In the genomic region with DNA sequence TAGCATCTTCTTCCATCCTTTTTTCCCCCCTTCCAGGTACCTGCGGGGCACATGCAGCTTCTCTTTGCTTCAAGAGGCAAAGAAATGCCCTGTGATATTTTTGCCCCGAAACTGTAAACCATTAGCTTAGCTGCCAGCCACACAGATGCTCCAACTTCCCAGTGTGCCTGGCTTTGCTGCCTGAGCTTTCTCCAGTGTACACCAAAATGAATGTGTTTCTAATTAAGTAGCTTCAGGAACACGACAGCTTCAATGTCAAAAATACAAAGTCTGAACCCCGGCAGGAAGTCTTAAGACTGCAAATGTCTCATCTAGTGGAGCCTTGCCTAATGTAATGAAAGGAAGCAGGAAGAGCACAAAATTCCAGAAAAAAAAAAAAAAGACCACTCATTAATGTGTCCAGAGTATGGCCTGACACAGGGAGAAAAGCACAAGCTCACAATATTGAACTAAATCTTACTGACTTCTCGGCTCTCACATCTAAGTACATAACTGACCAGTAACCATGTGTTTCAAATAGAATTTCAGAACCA, we compare ENCODE assay signal across 11 mouse cellular contexts.
DNase-seq lines count a peak whose midpoint lies in the region; ATAC-seq and TF ChIP-seq lines count a peak whose summit lies in the region.
"Had no signal": no experiment of that assay in that cellular context is flagged by ENCODE, and none has a peak within 500 bp of the region (broad histone marks: within the 10 kb centered on the region; RNA-seq: fewer than 3 reads in every experiment).

No protein-coding gene starts in this region.

- no peak overlapping the region for H3K4me2 ChIP-seq in kidney, postnatal 0 days (ENCODE audit: low read length)
- H3K4me2 ChIP-seq: heart, embryonic 15.5 days; liver, embryonic 12.5 days had no signal

- ATAC-seq in kidney, postnatal 0 days (replicated peaks; ENCODE audit: low FRiP score, low read depth) = no peak
- ATAC-seq: hindbrain, embryonic 16.5 days; liver, embryonic 12.5 days had no signal

- no peak overlapping the region for H3K9ac ChIP-seq in kidney, postnatal 0 days (ENCODE audit: low read depth, low read length)
- H3K9ac ChIP-seq: heart, embryonic 15.5 days; liver, embryonic 12.5 days had no signal

- DNase-seq in kidney, adult 2 months = peak; percentile 54
- no peak for DNase-seq in kidney, adult 11 months
- peak; percentile 24 for DNase-seq in NIH3T3 (ENCODE audit: low read depth)
- peak; percentile 58 for DNase-seq in embryo, embryonic 10.5 days (ENCODE audit: low spot score)
- peak; percentile 58 for DNase-seq in kidney, postnatal 0 days (ENCODE audit: low spot score)
- no peak for DNase-seq in B cell, adult 2 months
- DNase-seq in ovary, postnatal 14 days (ENCODE audit: low spot score) = no peak
- DNase-seq: thymus, postnatal 4 days had no signal

- peaks cover 14% of the 10 kb centered on the region; the same call in 1 of the 2 replicates for H3K4me1 ChIP-seq in kidney, adult 2 months (ENCODE audit: control insufficient read depth, insufficient read depth, low read length)
- H3K4me1 ChIP-seq in kidney, postnatal 0 days (replicated peaks; ENCODE audit: insufficient read depth, low read length) = 0 out of 2 replicates have a peak, but pooled peaks cover 7% of the 10 kb centered on the region
- H3K4me1 ChIP-seq: heart, embryonic 15.5 days had no signal

- no peaks in the 10 kb centered on the region for H3K36me3 ChIP-seq in kidney, adult 2 months (ENCODE audit: control insufficient read depth, insufficient read depth, low read length)
- H3K36me3 ChIP-seq in kidney, postnatal 0 days (ENCODE audit: insufficient read depth, low read length) = no peaks in the 10 kb centered on the region; the same call in 1 of the 2 replicates
- H3K36me3 ChIP-seq: heart, embryonic 15.5 days; liver, embryonic 12.5 days had no signal

- no peak for TF ChIP-seq CTCF in kidney, adult 2 months (conservative IDR thresholded peaks at IDR 0.05; ENCODE audit: insufficient read depth, insufficient read length, low read depth, low read length)
- TF ChIP-seq CTCF in kidney, postnatal 0 days (IDR thresholded peaks at IDR 0.05; ENCODE audit: low read depth) = no peak

- no peak overlapping the region for H3K4me3 ChIP-seq in kidney, adult 2 months (ENCODE audit: insufficient read depth, low read depth, low read length)
- H3K4me3 ChIP-seq in kidney, postnatal 0 days (replicated peaks; ENCODE audit: low read depth, low read length) = no peak overlapping the region
- H3K4me3 ChIP-seq: heart, embryonic 15.5 days; liver, embryonic 12.5 days had no signal

- 0 out of 2 replicates have a peak overlapping the region, but pooled peaks have one; percentile 8 for H3K27ac ChIP-seq in kidney, adult 2 months (ENCODE audit: insufficient read depth, low read depth, low read length)
- H3K27ac ChIP-seq in kidney, postnatal 0 days = 0 out of 2 replicates have a peak overlapping the region, but pooled peaks have one; percentile 36
- H3K27ac ChIP-seq: heart, embryonic 15.5 days; liver, embryonic 12.5 days had no signal

- H3K9me3 ChIP-seq in kidney, postnatal 0 days (replicated peaks; ENCODE audit: low read length) = no peaks in the 10 kb centered on the region
- H3K9me3 ChIP-seq: heart, embryonic 15.5 days; liver, embryonic 12.5 days had no signal

- H3K27me3 ChIP-seq in kidney, adult 2 months (replicated peaks; ENCODE audit: control insufficient read depth, insufficient read depth, low read length) = no peaks in the 10 kb centered on the region
- no peaks in the 10 kb centered on the region for H3K27me3 ChIP-seq in kidney, postnatal 0 days (ENCODE audit: insufficient read depth, low read length)
- H3K27me3 ChIP-seq: heart, embryonic 15.5 days; liver, embryonic 12.5 days had no signal

- no peak for TF ChIP-seq POLR2A in kidney, adult 2 months (IDR thresholded peaks at IDR 0.05; ENCODE audit: low read depth, low read length)

- 16% methylated on average over 5 of the region's 5 CpGs for WGBS in kidney, adult 2 months
- 50% methylated on average over 5 of the region's 5 CpGs for WGBS in kidney, postnatal 0 days

Comparison
In these comparisons a context has a peak if more than half of its experiments do, and no peak if none do; other contexts are left out.
1. DNase-seq: peak in kidney, adult 2 months (single experiment), NIH3T3 (single experiment), embryo, embryonic 10.5 days (single experiment) and kidney, postnatal 0 days (single experiment); none in kidney, adult 11 months (single experiment), B cell, adult 2 months (0 of 2) and ovary, postnatal 14 days (single experiment).